Mouse (Mus musculus): ENCODE measurements around the gene Vmn2r56. TPM values are rescaled to one million over a fixed set of nuclear protein-coding genes. Genes with fewer than 3 reads are reported as not detected.
A peak's percentile ranks its signal among the peaks of the same experiment; 100 is the strongest.
"Not testable (repeated sequence)": the region's sequence is repeated elsewhere in the genome, so short reads cannot be mapped to it uniquely, and the experiment has no call there.

The Vmn2r56 gene
- total RNA-seq (2014; fragmentation: Nextera tagmentation) (not detected in 2 replicates), total RNA-seq (2017) (not detected in 2 replicates)

GRCm38 (mm10) chr7:12734904-12735303, at the start of gene Vmn2r56:
TSS of gene Vmn2r56 (minus strand) at chr7:12735004.
- ATAC-seq (replicated peaks; ENCODE audit: poor library complexity, severe bottlenecking): no peak

GRCm38 (mm10) chr7:12780151-12780830, 45.5 kb upstream of the Vmn2r56 start:
- peak; percentile 91 for ATAC-seq (replicated peaks; ENCODE audit: poor library complexity, severe bottlenecking)

- no peak for ATAC-seq (replicated peaks; ENCODE audit: poor library complexity, severe bottlenecking)
These were observed 45.0 kb upstream of the Vmn2r56 start for GRCm38 (mm10) chr7:12779782-12780150.

- no peak for ATAC-seq (replicated peaks; ENCODE audit: poor library complexity, severe bottlenecking)
These were observed 44.3 kb upstream of the Vmn2r56 start for GRCm38 (mm10) chr7:12779141-12779540.

GRCm38 (mm10) chr7:12774606-12775005, 39.8 kb upstream of the Vmn2r56 start:
- ATAC-seq (replicated peaks; ENCODE audit: poor library complexity, severe bottlenecking): no peak

- no peak for ATAC-seq (replicated peaks; ENCODE audit: poor library complexity, severe bottlenecking)
These were observed 39.3 kb upstream of the Vmn2r56 start for GRCm38 (mm10) chr7:12774111-12774510.

- no peak for ATAC-seq (replicated peaks; ENCODE audit: poor library complexity, severe bottlenecking)
These were observed 14.8 kb upstream of the Vmn2r56 start for GRCm38 (mm10) chr7:12749431-12750198.

GRCm38 (mm10) chr7:12684903-12685302, 49.9 kb downstream of the Vmn2r56 start, which contains the start of gene Vmn2r55:
TSS of gene Vmn2r55 (minus strand) at chr7:12685003.
- not testable (repeated sequence) for ATAC-seq (replicated peaks; ENCODE audit: poor library complexity, severe bottlenecking)

- not testable (repeated sequence) for ATAC-seq (replicated peaks; ENCODE audit: poor library complexity, severe bottlenecking)
These were observed 94.6 kb downstream of the Vmn2r56 start, which contains the start of gene Vmn2r54 for GRCm38 (mm10) chr7:12640219-12640618. TSS of gene Vmn2r54 (minus strand) at chr7:12640319.

Other genes starting within 250 kb of the Vmn2r56 start
- not detected in 2 replicates for gene 2900092C05Rik, start 222.5 kb downstream of the Vmn2r56 start, total RNA-seq (2014; fragmentation: Nextera tagmentation)
- not detected in 2 replicates for gene 2900092C05Rik, start 222.5 kb downstream of the Vmn2r56 start, total RNA-seq (2017)
- not detected in 2 replicates for gene Vmn2r53, start 126.2 kb downstream of the Vmn2r56 start, total RNA-seq (2014; fragmentation: Nextera tagmentation)
- gene Vmn2r53, start 126.2 kb downstream of the Vmn2r56 start, total RNA-seq (2017): not detected in 2 replicates
- gene Vmn2r54, start 94.7 kb downstream of the Vmn2r56 start, total RNA-seq (2014; fragmentation: Nextera tagmentation): not detected in 2 replicates
- gene Vmn2r54, start 94.7 kb downstream of the Vmn2r56 start, total RNA-seq (2017): not detected in 2 replicates
- gene Vmn2r55, start 50.0 kb downstream of the Vmn2r56 start, total RNA-seq (2014; fragmentation: Nextera tagmentation): not detected in 2 replicates
- gene Vmn2r55, start 50.0 kb downstream of the Vmn2r56 start, total RNA-seq (2017): not detected in 2 replicates
- 0.26 and 3.4 TPM in 2 replicates for gene Zscan18, start 68.6 kb upstream of the Vmn2r56 start, total RNA-seq (2014; fragmentation: Nextera tagmentation)
- 1.6 and 3.3 TPM in 2 replicates for gene Zscan18, start 68.6 kb upstream of the Vmn2r56 start, total RNA-seq (2017)
- gene Zfp329, start 83.9 kb upstream of the Vmn2r56 start, total RNA-seq (2014; fragmentation: Nextera tagmentation): 9.1 and 16.6 TPM in 2 replicates
- 6.7 and 8.3 TPM in 2 replicates for gene Zfp329, start 83.9 kb upstream of the Vmn2r56 start, total RNA-seq (2017)
- 28.1 and 34.8 TPM in 2 replicates for gene Zfp110, start 99.8 kb upstream of the Vmn2r56 start, total RNA-seq (2014; fragmentation: Nextera tagmentation)
- 38.2 and 45.9 TPM in 2 replicates for gene Zfp110, start 99.8 kb upstream of the Vmn2r56 start, total RNA-seq (2017)
- gene Zfp128, start 146.2 kb upstream of the Vmn2r56 start, total RNA-seq (2014; fragmentation: Nextera tagmentation): 3.4 and 3.6 TPM in 2 replicates
- 2.5 and 3.1 TPM in 2 replicates for gene Zfp128, start 146.2 kb upstream of the Vmn2r56 start, total RNA-seq (2017)
- 26.6 and 32.4 TPM in 2 replicates for gene Zscan22, start 162.8 kb upstream of the Vmn2r56 start, total RNA-seq (2014; fragmentation: Nextera tagmentation)
- 4.8 and 8.1 TPM in 2 replicates for gene Zscan22, start 162.8 kb upstream of the Vmn2r56 start, total RNA-seq (2017)
- 2,621 and 2,837 TPM in 2 replicates for gene Rps5, start 187.3 kb upstream of the Vmn2r56 start, total RNA-seq (2014; fragmentation: Nextera tagmentation)
- 1,142 and 1,421 TPM in 2 replicates for gene Rps5, start 187.3 kb upstream of the Vmn2r56 start, total RNA-seq (2017)
- 0.92 and 0.95 TPM in 2 replicates for gene Rnf225, start 192.4 kb upstream of the Vmn2r56 start, total RNA-seq (2014; fragmentation: Nextera tagmentation)
- 0.26 and 0.88 TPM in 2 replicates for gene Rnf225, start 192.4 kb upstream of the Vmn2r56 start, total RNA-seq (2017)
- gene Zfp324, start 230.8 kb upstream of the Vmn2r56 start, total RNA-seq (2014; fragmentation: Nextera tagmentation): 5.9 and 8.6 TPM in 2 replicates
- 7.6 and 7.8 TPM in 2 replicates for gene Zfp324, start 230.8 kb upstream of the Vmn2r56 start, total RNA-seq (2017)
- gene Zfp446, start 242.8 kb upstream of the Vmn2r56 start, total RNA-seq (2014; fragmentation: Nextera tagmentation): 5.4 and 9.5 TPM in 2 replicates
- 3.0 and 4.0 TPM in 2 replicates for gene Zfp446, start 242.8 kb upstream of the Vmn2r56 start, total RNA-seq (2017)